Mouse (Mus musculus) MEL (cell line): Measurements from ENCODE around the gene Hps5. TPM values are rescaled to one million over a fixed set of nuclear protein-coding genes. Genes with fewer than 3 reads are reported as not detected.

Experiments
- DNase-seq: peaks from one replicate; pipeline ENCODE4 v3.0.0; 2011; ENCODE audit warnings: low read depth, low spot score
- H3K27ac ChIP-seq: 2 replicates; pipeline ENCODE4 v1.5.1; 2012; ENCODE audit warnings: low read depth, mild to moderate bottlenecking, control low read depth, low read length, moderate library complexity; ENCODE audit not compliant: control insufficient read depth
- H3K27me3 ChIP-seq, 2 experiments: fragments of 150-350 bp in 1 of 2; sonication (generic) in 1 of 2; 2 replicates each; pipeline ENCODE4 v1.6.1; 2012; ENCODE audit warnings: low read length in 2 of 2, mild to moderate bottlenecking in 2 of 2, improper control_type of control experiment in 1 of 2, moderate library complexity in 1 of 2; ENCODE audit not compliant: insufficient read depth in 2 of 2, control insufficient read depth in 1 of 2
- H3K36me3 ChIP-seq, 2 experiments: 2 replicates each; pipeline ENCODE4 v1.6.1; 2012 to 2014; ENCODE audit warnings: low read length in 2 of 2, improper control_type of control experiment in 1 of 2, inconsistent platforms in 1 of 2, mild to moderate bottlenecking in 1 of 2; ENCODE audit not compliant: insufficient read depth in 2 of 2, control insufficient read depth in 1 of 2
- H3K4me1 ChIP-seq, 2 experiments: fragments of 150-350 bp in 1 of 2; sonication (generic) in 1 of 2; 2 replicates each; pipeline ENCODE4 v1.6.1; 2012; ENCODE audit warnings: low read length in 2 of 2, improper control_type of control experiment in 1 of 2, mild to moderate bottlenecking in 1 of 2; ENCODE audit not compliant: insufficient read depth in 2 of 2, control insufficient read depth in 1 of 2
- H3K4me3 ChIP-seq, 2 experiments: fragments of 150-350 bp in 1 of 2; sonication (generic) in 1 of 2; 2 replicates each; pipeline ENCODE4 v1.5.1; 2012; ENCODE audit warnings: low read depth in 2 of 2, low read length in 2 of 2, mild to moderate bottlenecking in 2 of 2, moderate library complexity in 2 of 2, control low read depth in 1 of 2, improper control_type of control experiment in 1 of 2; ENCODE audit not compliant: control insufficient read depth in 1 of 2, insufficient read depth in 1 of 2
- H3K79me2 ChIP-seq: 2 replicates; pipeline ENCODE4 v1.6.1; 2012; ENCODE audit warnings: mild to moderate bottlenecking, low read length, moderate library complexity; ENCODE audit not compliant: control insufficient read depth, poor library complexity, insufficient read depth
- H3K9ac ChIP-seq: 2 replicates; pipeline ENCODE4 v1.6.1; 2012; ENCODE audit warnings: low read depth, mild to moderate bottlenecking, control low read depth, low read length, moderate library complexity; ENCODE audit not compliant: control insufficient read depth, poor library complexity, severe bottlenecking
- H3K9me3 ChIP-seq: fragments of 150-350 bp; sonication (generic); replicated peaks from 2 replicates; pipeline ENCODE4 v1.6.1; 2012; ENCODE audit warnings: mild to moderate bottlenecking, low read length, improper control_type of control experiment, moderate library complexity; ENCODE audit not compliant: insufficient read depth
- ELF1 ChIP-seq: IDR thresholded peaks from 2 replicates; pipeline ENCODE4 v1.6.1; 2014; ENCODE audit warnings: low read depth, mild to moderate bottlenecking, inconsistent platforms, low read length, improper control_type of control experiment, moderate library complexity
- ETS1 ChIP-seq: IDR thresholded peaks from 2 replicates; pipeline ENCODE4 v1.6.1; 2012; ENCODE audit warnings: low read depth, mild to moderate bottlenecking, inconsistent platforms, low read length, improper control_type of control experiment, moderate library complexity
- GATA1 ChIP-seq: IDR thresholded peaks from 2 replicates; pipeline ENCODE4 v1.6.1; 2011; ENCODE audit warnings: low read depth, low read length, improper control_type of control experiment
- HCFC1 ChIP-seq: IDR thresholded peaks from 2 replicates; pipeline ENCODE4 v1.6.1; 2012; ENCODE audit warnings: low read depth, mild to moderate bottlenecking, inconsistent platforms, low read length, improper control_type of control experiment, moderate library complexity
- MAFK ChIP-seq: IDR thresholded peaks from 2 replicates; pipeline ENCODE4 v1.6.1; 2011; ENCODE audit warnings: low read depth, mild to moderate bottlenecking, low read length, improper control_type of control experiment, borderline replicate concordance
- MAZ ChIP-seq: IDR thresholded peaks from 2 replicates; pipeline ENCODE4 v1.6.1; 2012; ENCODE audit warnings: low read depth, mild to moderate bottlenecking, inconsistent platforms, low read length, improper control_type of control experiment
- MYB ChIP-seq: IDR thresholded peaks from 2 replicates; pipeline ENCODE4 v1.6.1; 2011; ENCODE audit warnings: mild to moderate bottlenecking, low read depth, low read length, improper control_type of control experiment
- POLR2A ChIP-seq, 2 experiments: IDR thresholded peaks; 2 replicates each; pipeline ENCODE4 v1.6.1; 2011 to 2012; ENCODE audit warnings: low read length in 2 of 2, mild to moderate bottlenecking in 2 of 2, control low read depth in 1 of 2, improper control_type of control experiment in 1 of 2, low read depth in 1 of 2, moderate library complexity in 1 of 2; ENCODE audit not compliant: control insufficient read depth in 1 of 2, insufficient read depth in 1 of 2, poor library complexity in 1 of 2
- RAD21 ChIP-seq: IDR thresholded peaks from 2 replicates; pipeline ENCODE4 v1.6.1; 2011; ENCODE audit warnings: mild to moderate bottlenecking, low read depth, low read length, improper control_type of control experiment
- TAL1 ChIP-seq: IDR thresholded peaks from 2 replicates; pipeline ENCODE4 v1.6.1; 2012; ENCODE audit warnings: mild to moderate bottlenecking, inconsistent platforms, low read length, moderate library complexity, mixed read lengths
- TBP ChIP-seq: IDR thresholded peaks from 2 replicates; pipeline ENCODE4 v1.8.0; 2011; ENCODE audit warnings: low read depth, low read length, improper control_type of control experiment
- UBTF ChIP-seq: IDR thresholded peaks from 2 replicates; pipeline ENCODE4 v1.6.1; 2012; ENCODE audit warnings: low read depth, mild to moderate bottlenecking, inconsistent platforms, low read length, improper control_type of control experiment, moderate library complexity, borderline replicate concordance; ENCODE audit not compliant: insufficient read depth
- USF2 ChIP-seq, 2 experiments: IDR thresholded peaks; 2 replicates each; pipeline ENCODE4 v1.6.1; 2011 to 2012; ENCODE audit warnings: improper control_type of control experiment in 2 of 2, low read length in 2 of 2, borderline replicate concordance in 1 of 2, inconsistent platforms in 1 of 2, low read depth in 1 of 2, mild to moderate bottlenecking in 1 of 2; ENCODE audit not compliant: insufficient read depth in 1 of 2
- ZC3H11A ChIP-seq: IDR thresholded peaks from 2 replicates; pipeline ENCODE4 v1.6.1; 2012; ENCODE audit warnings: low read depth, mild to moderate bottlenecking, inconsistent platforms, low read length, improper control_type of control experiment
- ZMIZ1 ChIP-seq: IDR thresholded peaks from 2 replicates; pipeline ENCODE4 v1.6.1; 2012; ENCODE audit warnings: low read depth, mild to moderate bottlenecking, inconsistent platforms, low read length, improper control_type of control experiment, moderate library complexity
- ZNF384 ChIP-seq: IDR thresholded peaks from 2 replicates; pipeline ENCODE4 v1.6.1; 2012; ENCODE audit warnings: low read depth, mild to moderate bottlenecking, inconsistent platforms, low read length, improper control_type of control experiment
- polyA plus RNA-seq, 2 experiments: library from polyadenylated mRNA; stranded (reverse) in 1 of 2; unstranded in 1 of 2; fragments of >175 nt in 1 of 2; fragments of >200 nt in 1 of 2; gene quantifications; 2 replicates each; pipeline versions ENCODE4 v1.2.1 to v1.2.4; 2012; ENCODE audit warnings: low replicate concordance in 2 of 2, low read depth in 1 of 2; ENCODE audit not compliant: insufficient read length in 2 of 2, insufficient read depth in 1 of 2, missing spikeins in 1 of 2
- total RNA-seq: library from RNA; depleted of rRNA; stranded (reverse); fragments of 300-350 nt; gene quantifications from 2 replicates; pipeline ENCODE4 v1.2.3, GENCODE M21; 2012

Gene Hps5
- total and polyA plus RNA-seq, 3 experiments: 19.3 to 20.2 TPM; not detected in 1

GRCm38 (mm10) chr7:46719526-46719925, 76.3 kb downstream of the Hps5 start:
- Histone ChIP-seq H3K9ac (no peak overlapping the region), H3K4me3 (no peak overlapping the region), H3K9me3 (no peaks in the 10 kb centered on the region), H3K4me1 (peaks cover 6 to 12% of the 10 kb centered on the region in 2 experiments), H3K79me2 (no peaks in the 10 kb centered on the region), H3K36me3 (no peaks in the 10 kb centered on the region), H3K27ac (no peak overlapping the region), H3K27me3 (peaks cover 0 to 3% of the 10 kb centered on the region in 2 experiments; a peak in 1 of 4 replicates)
- no peak for DNase-seq
- TF ChIP-seq RAD21 (no peak), TBP (no peak)

- Histone ChIP-seq H3K9me3 (no peaks in the 10 kb centered on the region), H3K79me2 (no peaks in the 10 kb centered on the region), H3K9ac (no peak overlapping the region), H3K27ac (no peak overlapping the region), H3K36me3 (no peaks in the 10 kb centered on the region; a peak in 1 of 4 replicates), H3K4me3 (no peak overlapping the region), H3K27me3 (peaks cover 0 to 3% of the 10 kb centered on the region in 2 experiments; a peak in 1 of 4 replicates)
- DNase-seq: no peak
- no peak for TF ChIP-seq USF2 (IDR thresholded peaks at IDR 0.05; ENCODE audit: borderline replicate concordance in 1 of 2, insufficient read depth in 1 of 2, low read depth in 1 of 2, low read length in 2 of 2)
- TF ChIP-seq TBP: no peak
- TF ChIP-seq POLR2A (IDR thresholded peaks at IDR 0.05; ENCODE audit: control insufficient read depth in 1 of 2, insufficient read depth in 1 of 2, low read depth in 1 of 2, low read length in 2 of 2, poor library complexity in 1 of 2): no peak
- TF ChIP-seq TAL1: no peak
- TF ChIP-seq MYB: no peak
- TF ChIP-seq ETS1: no peak
- TF ChIP-seq MAFK: no peak
- TF ChIP-seq ZMIZ1: no peak
- TF ChIP-seq GATA1: no peak
- TF ChIP-seq ELF1: no peak
- no peak for TF ChIP-seq ZC3H11A
- TF ChIP-seq HCFC1: no peak
- TF ChIP-seq, all 39 proteins: peak for 0
- H3K4me1 ChIP-seq: peaks cover 8 to 9% of the 10 kb centered on the region in 2 experiments; a peak in 3 of 4 replicates
These were observed 77.1 kb downstream of the Hps5 start for GRCm38 (mm10) chr7:46718591-46719270.

- peak; percentile 53 for DNase-seq
- peak overlapping the region; percentile 30 for H3K9ac ChIP-seq
- H3K4me3 ChIP-seq: peak overlapping the region; percentile 19 to 48; a peak in 3 of 4 replicates
- H3K9me3 ChIP-seq: no peaks in the 10 kb centered on the region
- no peaks in the 10 kb centered on the region for H3K27me3 ChIP-seq
- H3K27ac ChIP-seq: 0 out of 2 replicates have a peak overlapping the region, but pooled peaks have one; percentile 3
- TF ChIP-seq UBTF (no peak), MYB (no peak), MAZ (no peak), ZNF384 (no peak), GATA1 (no peak)
- peaks cover 10 to 22% of the 10 kb centered on the region in 2 experiments; a peak in 3 of 4 replicates for H3K4me1 ChIP-seq
- peaks cover 0 to 4% of the 10 kb centered on the region in 2 experiments; a peak in 2 of 4 replicates for H3K36me3 ChIP-seq
- H3K79me2 ChIP-seq: no peaks in the 10 kb centered on the region
These were observed 79.0 kb downstream of the Hps5 start for GRCm38 (mm10) chr7:46716897-46717296.
